Mouse (Mus musculus): ENCODE measurements at regions not wholly inside any gene's neighbourhood (a gene's known extent, or its start where the extent isn't known, plus 50 kb on each side); places are given as distances from the start of the nearest gene placed in this dataset.

DNA sequence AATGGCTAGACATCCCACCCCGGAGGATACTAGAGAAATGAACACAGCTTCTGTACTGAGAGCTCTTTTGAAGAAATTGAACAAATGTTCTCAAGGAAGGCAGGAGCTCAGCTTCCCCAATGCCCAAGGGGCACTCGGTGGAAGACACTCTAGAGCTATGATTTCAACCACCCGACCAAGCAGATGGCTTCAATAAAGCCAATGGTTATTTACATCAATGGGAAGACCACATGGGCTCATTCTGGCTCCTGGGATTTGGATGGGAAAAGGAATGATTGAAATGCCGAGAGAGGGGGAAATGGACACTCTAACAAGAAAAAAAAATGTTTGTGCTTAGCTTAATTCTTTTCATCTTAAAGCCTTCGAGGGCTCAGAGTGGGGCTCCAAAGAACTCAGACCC is 249.3 kb upstream of the Auts2 start:
- no peak for DNase-seq (ENCODE audit: low read depth)

DNA sequence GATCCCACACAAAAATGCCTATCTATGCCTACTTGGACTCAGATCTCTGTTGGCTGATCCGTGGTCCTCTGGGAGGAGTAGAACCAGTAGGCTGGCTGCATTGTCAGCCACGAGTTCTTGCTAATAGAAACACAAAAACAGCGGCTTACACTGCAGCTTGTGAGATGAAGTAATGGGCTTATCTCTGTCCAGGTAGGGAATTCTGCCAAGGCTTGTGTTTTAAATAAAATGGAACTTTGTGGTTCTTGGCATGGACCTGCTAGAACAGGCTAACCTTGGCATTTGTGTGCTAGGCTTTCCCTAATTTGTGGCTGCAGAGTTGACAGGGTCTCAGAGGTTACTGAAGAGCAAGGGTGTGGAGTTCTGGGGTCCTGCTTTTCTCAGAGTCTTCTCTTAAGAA is 242.1 kb upstream of the Auts2 start:
- no peak for DNase-seq (ENCODE audit: low read depth)

DNA sequence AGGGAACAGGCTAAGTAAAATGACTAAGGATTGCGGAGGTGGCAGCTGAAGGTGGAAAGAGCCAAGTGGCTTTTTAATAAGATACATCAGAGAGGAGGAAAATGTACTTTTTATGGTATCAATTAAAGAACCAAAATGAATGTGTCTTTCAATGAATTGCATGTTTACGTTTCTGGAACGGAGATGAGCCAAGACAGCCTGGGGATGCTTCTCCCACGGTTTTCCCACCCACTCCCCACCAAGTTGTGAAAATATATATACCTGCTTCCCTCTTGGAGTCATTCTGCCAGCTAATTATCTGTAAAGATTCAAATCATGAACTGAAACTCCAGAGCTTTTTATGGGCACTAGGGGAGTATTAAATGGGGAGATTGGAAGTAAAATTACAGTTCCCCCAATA is 241.6 kb upstream of the Auts2 start:
- DNase-seq (ENCODE audit: low read depth) = no peak

- no peak for DNase-seq (ENCODE audit: low read depth)
Measured at GRCm38 (mm10) chr5:132774141-132774680, 231.1 kb upstream of the Auts2 start.

- no peak for DNase-seq (ENCODE audit: low read depth)
Measured at GRCm38 (mm10) chr5:132760396-132760795, 217.3 kb upstream of the Auts2 start.

- no peak for DNase-seq (ENCODE audit: low read depth)
Measured at GRCm38 (mm10) chr5:132759751-132760150, 216.6 kb upstream of the Auts2 start.

- DNase-seq (ENCODE audit: low read depth) = no peak
Measured at GRCm38 (mm10) chr5:132758941-132759340, 215.8 kb upstream of the Auts2 start.

DNA sequence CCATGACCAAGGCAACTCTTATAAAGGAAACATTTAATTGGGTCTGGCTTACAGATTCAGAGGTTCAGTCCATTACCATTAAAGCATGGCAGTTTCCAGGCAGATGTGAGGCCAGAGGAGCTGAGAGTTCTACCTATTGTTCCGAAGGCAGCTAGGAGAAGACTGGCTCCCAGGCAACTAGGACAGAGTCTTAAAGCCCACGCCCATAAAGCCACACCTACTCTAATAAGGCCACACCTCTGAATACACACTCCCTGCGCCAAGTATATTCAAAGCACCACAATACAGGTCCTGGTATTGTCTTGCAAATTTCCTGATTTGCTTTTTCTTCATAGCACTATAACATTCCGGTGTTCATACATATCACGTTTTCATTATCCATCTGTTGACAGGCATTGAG is 194.8 kb upstream of the Auts2 start:
- DNase-seq (ENCODE audit: low read depth) = no peak

GRCm38 (mm10) chr5:132728689-132729189 is 185.6 kb upstream of the Auts2 start:
- no peak for DNase-seq (ENCODE audit: low read depth)

- no peak for DNase-seq (ENCODE audit: low read depth)
Measured at GRCm38 (mm10) chr5:132724467-132724866, 181.3 kb upstream of the Auts2 start.

GRCm38 (mm10) chr5:132710301-132710700 is 167.2 kb upstream of the Auts2 start:
- DNase-seq (ENCODE audit: low read depth) = no peak

DNA sequence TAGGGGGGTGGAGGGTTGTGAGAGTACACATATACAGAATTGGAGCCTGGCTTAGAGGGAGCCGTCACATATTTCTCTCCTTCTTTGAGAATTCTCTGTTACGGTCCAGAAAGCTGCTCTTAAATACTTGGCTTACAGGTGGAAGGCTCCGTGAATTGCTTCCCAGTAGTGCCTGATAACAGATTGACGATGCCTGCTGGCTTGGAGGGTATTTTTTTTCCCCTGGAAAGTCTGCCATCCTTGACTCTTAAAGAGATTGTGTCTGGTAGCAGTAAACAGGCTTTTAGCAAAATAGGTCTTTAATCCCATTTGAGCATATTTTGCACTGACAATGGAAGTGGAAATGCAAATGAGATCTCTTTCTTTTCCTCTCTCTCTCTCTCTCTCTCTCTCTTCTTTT is 164.4 kb upstream of the Auts2 start:
- no peak for DNase-seq (ENCODE audit: low read depth)

DNA sequence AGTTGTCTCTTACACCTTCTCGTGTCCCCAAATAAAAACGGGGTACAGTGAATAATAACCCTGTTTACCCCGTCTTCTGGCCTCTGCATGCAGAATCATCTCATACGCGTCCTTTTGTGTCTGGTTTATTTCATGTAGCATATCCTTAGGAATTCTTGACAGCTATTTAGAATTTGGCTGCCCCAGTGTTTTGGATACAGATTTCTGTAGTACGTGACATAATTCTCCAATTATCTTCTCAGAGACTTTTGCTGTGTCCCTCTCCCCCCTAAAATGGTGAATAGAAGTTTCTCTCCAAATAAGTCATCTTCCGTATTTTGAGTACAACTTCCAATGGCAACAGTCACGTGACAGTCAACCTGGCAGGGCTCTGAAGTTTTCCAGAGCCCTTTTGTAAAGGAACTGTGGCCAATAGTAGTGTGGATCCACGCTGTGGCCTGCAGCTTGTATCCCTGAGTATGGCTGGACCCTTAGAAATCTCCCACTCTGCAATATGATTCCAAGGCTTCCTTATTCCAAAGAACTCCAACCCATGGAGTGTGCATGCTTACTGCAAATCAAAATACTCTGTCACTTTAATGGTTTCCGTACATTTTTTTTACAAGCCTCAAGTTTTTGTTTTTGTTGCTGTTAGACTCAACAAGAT is 160.4 kb upstream of the Auts2 start:
- no peak for DNase-seq (ENCODE audit: low read depth)

GRCm38 (mm10) chr5:132702573-132702972 is 159.4 kb upstream of the Auts2 start:
- DNase-seq (ENCODE audit: low read depth) = no peak

DNA sequence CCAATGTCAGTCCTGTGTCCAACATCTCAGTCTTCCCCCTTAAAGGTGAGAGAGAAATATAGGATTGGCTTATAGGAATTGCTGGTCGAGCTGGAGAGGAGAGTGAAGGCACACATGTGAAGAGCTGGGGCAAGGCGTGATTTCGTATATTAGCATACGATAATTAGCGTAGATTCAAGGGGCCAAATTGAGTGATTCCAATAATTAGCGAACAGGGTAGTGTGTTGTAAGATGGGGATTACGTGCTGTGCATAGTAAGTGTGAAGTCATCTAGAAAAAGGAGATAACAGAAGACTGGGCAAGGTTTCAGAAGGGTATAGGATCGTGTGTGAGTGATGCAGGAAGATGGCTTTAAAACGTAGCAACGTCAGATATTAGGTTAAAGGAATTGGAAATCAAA is 147.6 kb upstream of the Auts2 start:
- DNase-seq (ENCODE audit: low read depth) = no peak

DNA sequence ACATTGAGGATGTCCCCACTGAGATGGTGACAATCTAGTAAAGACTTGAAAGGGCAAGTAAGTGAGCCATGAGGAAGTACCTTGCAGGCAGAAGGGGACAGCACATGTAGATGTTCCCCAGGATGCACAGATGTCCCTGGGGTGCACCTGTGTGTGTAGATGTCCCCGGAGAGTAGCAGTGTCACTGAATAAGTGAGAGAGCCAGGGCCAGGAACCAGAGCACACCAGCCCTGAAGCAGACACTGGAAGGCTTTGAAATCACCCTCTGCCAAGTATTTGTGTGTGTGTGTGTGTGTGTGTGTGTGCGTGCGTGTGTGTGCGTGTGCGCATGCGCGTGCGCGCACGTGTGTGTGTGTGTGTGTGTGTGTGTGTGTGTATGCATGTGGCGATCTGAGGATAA is 132.1 kb upstream of the Auts2 start:
- no peak for DNase-seq (ENCODE audit: low read depth)

- no peak for DNase-seq (ENCODE audit: low read depth)
Measured at GRCm38 (mm10) chr5:132673599-132674305, 130.6 kb upstream of the Auts2 start.

DNA sequence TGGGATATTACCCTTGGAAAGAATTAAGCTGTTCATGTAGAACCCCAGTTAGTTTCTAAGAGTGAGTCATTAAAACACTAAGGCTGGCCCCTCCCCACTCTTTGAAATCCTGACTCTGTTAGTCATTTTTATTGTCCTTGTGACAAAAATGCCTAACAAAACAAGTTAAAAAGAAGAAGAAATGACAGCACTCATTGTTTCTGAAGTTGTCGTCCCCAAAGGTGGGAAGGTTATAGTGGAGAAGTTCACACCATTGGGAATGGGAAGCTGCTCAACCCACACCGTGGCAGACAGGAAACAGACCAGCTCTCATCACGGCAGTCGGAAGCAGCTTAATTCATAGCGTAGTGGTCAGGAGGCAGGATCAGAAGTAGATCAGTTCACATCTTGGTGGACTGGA is 128.4 kb upstream of the Auts2 start:
- DNase-seq (ENCODE audit: low read depth) = no peak

GRCm38 (mm10) chr5:132667316-132667715 is 124.2 kb upstream of the Auts2 start:
- no peak for DNase-seq (ENCODE audit: low read depth)

GRCm38 (mm10) chr5:132661266-132661665 is 118.1 kb upstream of the Auts2 start:
- no peak for DNase-seq (ENCODE audit: low read depth)

DNA sequence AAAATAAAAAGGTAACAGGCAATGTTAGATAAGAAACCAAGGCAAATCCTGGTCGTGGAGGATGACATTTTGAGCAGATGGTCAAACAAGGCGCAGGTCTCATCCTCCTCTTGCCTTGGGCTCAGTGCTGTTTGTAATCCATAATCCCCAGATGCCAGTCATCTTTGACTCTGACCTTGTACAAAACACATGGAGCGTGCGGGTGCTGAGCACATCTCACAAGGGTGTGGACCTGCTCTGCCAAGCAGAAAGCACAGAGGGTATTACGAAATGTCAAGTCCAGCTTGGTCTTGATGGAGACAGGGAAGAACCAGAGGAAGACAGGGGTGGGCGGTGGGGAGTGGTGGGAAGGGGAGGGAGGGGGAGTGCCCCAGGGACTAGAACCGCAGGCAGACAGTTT is 116.9 kb upstream of the Auts2 start:
- DNase-seq (ENCODE audit: low read depth) = no peak

DNA sequence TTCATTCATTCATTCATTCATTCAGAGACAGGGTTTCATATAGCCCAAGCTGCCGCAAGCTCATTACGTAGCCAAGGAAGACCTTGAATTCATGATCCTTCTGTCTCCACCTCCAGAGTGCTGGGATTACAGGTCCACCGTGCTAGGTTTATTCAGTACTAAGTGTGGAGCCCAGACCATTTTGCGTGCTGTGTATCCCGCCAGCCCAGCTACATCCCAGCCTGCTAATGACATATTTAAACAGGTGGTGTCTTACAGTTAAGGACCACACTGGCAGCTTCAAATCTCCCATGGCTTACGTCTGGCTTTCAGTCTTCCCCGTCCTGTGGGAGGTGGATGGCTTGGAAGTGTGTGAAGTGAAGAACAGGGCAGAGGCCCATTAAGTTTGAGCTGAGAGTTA is 111.2 kb upstream of the Auts2 start:
- no peak for DNase-seq (ENCODE audit: low read depth)

GRCm38 (mm10) chr5:132653694-132654300 is 110.7 kb upstream of the Auts2 start:
- no peak for DNase-seq (ENCODE audit: low read depth)
